Mouse (Mus musculus) adrenal gland, postnatal 10 days (tissue): ENCODE results near the gene Coa7. TPM values are rescaled to one million over a fixed set of nuclear protein-coding genes. Genes with fewer than 3 reads are reported as not detected.

Source experiments
- DNase-seq: peaks from one replicate; pipeline ENCODE4 v3.0.0; 2021; ENCODE audit warnings: mixed read lengths
- long read RNA-seq, 2 experiments: library from polyadenylated mRNA; stranded (forward); transcript quantifications; one replicate each; pipeline ENCODE4 v2.0.0; 2021
- total RNA-seq, 2 experiments: library from RNA; stranded (reverse); gene quantifications; 2 replicates each; pipeline ENCODE4 v1.2.3; 2021

The Coa7 gene
- 10 to 100 TPM; 56.1 to 61.8 TPM for total RNA-seq
- long read RNA-seq, experiment 1, transcript Coa7-202 (3 exons, 3,714 nt): major isoform, 56 of 63 reads
- long read RNA-seq, experiment 1, partial matches to known transcripts: 3 of 63 reads
- long read RNA-seq, experiment 1, other reads (novel, unspliced or antisense): 4 of 63 reads
- long read RNA-seq, experiment 2, transcript Coa7-202 (3 exons, 3,714 nt): major isoform, 35 of 39 reads
- long read RNA-seq, experiment 2, partial matches to known transcripts: 0 of 39 reads
- long read RNA-seq, experiment 2, other reads (novel, unspliced or antisense): 4 of 39 reads

- DNase-seq: peak; percentile 98
Observed at GRCm38 (mm10) chr4:108327730-108328484, at the start of gene Coa7. Gene Coa7, plus strand, starts transcription at chr4:108328140.

- DNase-seq: peak; percentile 28
Observed at GRCm38 (mm10) chr4:108300266-108300665, 27.7 kb upstream of the Coa7 start.

GRCm38 (mm10) chr4:108300670-108301373 lies 27.1 kb upstream of the Coa7 start, which contains the start of gene Zyg11b:
Gene Zyg11b, minus strand, starts transcription at chr4:108301096.
- DNase-seq: peak; percentile 95

GRCm38 (mm10) chr4:108302296-108302890 lies 25.5 kb upstream of the Coa7 start:
- DNase-seq: no peak

GRCm38 (mm10) chr4:108310706-108311105 lies 17.2 kb upstream of the Coa7 start:
- DNase-seq: no peak

- DNase-seq: no peak
Observed at GRCm38 (mm10) chr4:108314041-108314440, 13.9 kb upstream of the Coa7 start.

- no peak for DNase-seq
Observed at GRCm38 (mm10) chr4:108317656-108318605, 10.0 kb upstream of the Coa7 start.

GRCm38 (mm10) chr4:108318649-108319615 lies 9.0 kb upstream of the Coa7 start:
- no peak for DNase-seq

- no peak for DNase-seq
Observed at GRCm38 (mm10) chr4:108319747-108320146, 8.2 kb upstream of the Coa7 start.

- DNase-seq: no peak
Observed at GRCm38 (mm10) chr4:108320627-108321380, 7.1 kb upstream of the Coa7 start.

GRCm38 (mm10) chr4:108323588-108323987 lies 4.4 kb upstream of the Coa7 start:
- DNase-seq: no peak

GRCm38 (mm10) chr4:108327071-108327579 lies 815 bp upstream of the Coa7 start:
- peak; percentile 30 for DNase-seq

GRCm38 (mm10) chr4:108329840-108330239 lies 1.9 kb downstream of the Coa7 start:
- DNase-seq: no peak

- no peak for DNase-seq
Observed at GRCm38 (mm10) chr4:108332041-108332440, 4.1 kb downstream of the Coa7 start.

- DNase-seq: no peak
Observed at GRCm38 (mm10) chr4:108335413-108335812, 7.5 kb downstream of the Coa7 start.

GRCm38 (mm10) chr4:108336765-108337164 lies 8.8 kb downstream of the Coa7 start:
- DNase-seq: no peak

- no peak for DNase-seq
Observed at GRCm38 (mm10) chr4:108337817-108338216, 9.9 kb downstream of the Coa7 start.

GRCm38 (mm10) chr4:108338321-108338733 lies 10.4 kb downstream of the Coa7 start:
- DNase-seq: peak; percentile 72

- no peak for DNase-seq
Observed at GRCm38 (mm10) chr4:108338811-108339210, 10.9 kb downstream of the Coa7 start.
